Mouse (Mus musculus): Measurements from ENCODE around the gene Mgea5.

The Mgea5 gene

GRCm38 (mm10) chr19:45727231-45727630 lies 56.4 kb downstream of the Mgea5 start:
- no peak for DNase-seq (ENCODE audit: low spot score)

DNA sequence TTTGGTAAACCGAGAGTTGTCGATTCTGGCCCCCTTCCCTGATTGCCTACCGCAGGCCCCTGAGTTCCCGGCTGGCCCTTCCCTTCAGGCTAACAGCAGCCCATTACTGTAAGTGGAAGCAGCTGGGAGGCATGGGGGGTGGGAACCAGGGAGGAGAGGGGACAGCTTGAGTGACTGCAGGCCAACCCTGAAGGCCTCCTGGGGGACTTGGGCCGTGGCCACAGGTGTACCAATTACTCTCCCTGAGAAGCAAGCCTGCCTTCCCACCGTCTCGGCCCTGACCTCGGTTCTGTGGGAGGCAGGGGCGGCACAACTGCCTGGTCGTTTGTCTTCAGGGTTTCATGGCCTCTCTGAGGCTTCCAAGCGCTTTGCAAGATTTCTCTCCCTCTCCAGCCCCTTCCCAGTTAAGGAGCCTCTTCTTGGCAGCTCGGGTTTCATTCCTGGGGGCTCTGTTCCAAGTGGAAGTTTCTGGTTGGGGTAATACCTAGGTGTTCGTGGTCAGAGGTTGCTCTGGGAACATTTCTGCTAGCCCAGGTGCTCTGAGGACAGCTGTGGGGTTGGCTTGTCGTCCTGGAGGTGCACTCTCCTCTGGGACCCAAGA lies 57.9 kb downstream of the Mgea5 start:
- DNase-seq (ENCODE audit: low spot score), result no peak

DNA sequence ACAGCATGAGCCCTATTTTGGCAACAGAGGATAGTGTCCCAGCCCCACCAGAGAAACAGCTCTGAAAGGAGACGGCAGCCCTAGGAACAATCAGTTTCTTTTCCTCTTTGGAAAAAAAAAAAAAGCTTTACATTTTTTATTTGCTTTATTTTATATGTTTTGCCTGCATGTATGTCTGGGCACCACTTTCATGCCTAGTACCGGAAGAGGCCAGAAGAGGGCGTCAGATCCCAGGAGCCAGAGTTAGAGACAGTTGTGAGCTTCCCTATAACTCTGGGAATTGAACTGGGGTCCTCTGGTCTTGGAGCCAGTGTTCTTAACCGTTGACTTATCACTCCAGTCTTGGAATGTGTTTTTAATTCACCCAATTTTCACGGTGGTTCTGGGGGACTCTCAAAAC lies 61.4 kb downstream of the Mgea5 start:
- no peak for DNase-seq (ENCODE audit: low spot score)

- DNase-seq (ENCODE audit: low spot score), result no peak
Measured at GRCm38 (mm10) chr19:45718286-45718685, 65.4 kb downstream of the Mgea5 start.

DNA sequence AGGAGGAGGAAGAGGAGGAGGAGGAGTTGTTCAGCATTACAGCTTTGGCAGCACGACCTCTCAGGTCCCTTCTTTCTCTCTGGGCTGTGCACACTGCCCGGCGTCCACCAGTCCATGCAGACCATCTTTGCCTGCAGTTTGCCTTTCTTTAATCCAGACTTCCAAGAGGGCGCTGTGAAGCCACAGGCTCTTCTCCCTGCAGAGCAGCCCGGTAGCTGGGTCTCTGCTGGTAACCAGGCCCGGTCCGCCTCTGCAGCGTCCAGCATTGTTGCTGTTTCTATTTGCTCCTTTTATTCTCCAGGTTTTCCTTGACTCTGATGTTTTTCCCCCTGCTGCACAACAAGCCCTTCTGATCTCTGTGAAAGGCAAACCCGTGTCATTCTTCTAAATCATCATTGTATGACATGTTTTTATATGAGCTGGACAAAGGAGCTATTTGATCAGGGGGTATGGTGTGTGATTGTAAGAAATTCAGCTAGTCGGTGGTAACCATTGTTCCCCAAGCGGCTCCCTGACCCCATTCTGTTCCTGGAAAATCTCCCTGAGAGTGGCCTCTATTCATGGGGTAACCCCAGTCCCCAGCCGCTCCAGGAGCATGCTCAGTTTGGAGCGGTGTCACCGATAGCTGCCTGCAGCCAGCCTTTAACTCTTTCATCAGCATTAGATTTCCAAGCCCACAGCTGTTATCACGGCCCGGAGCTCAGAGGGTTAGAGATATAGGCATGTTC lies 66.0 kb downstream of the Mgea5 start:
- DNase-seq (ENCODE audit: low spot score), result peak; percentile 29

DNA sequence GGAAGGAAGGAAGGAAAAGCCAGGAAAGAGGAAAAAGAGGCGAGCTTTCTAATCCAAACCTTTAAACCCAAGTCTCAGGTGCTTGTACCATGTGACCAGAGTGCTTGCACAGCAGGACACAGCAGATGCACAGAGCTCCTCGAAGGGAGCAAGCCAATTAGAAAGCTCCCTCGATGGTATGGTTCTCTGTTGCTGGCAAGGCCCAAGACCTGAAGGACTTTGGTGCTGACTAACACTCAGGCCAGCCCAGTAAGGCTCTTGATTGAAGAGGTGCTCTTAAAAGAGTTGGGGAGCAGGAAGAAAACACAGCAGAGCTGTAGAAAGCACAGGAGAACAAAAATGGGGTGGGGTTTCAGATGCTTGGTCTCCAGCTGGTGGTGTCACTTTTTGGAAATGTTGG lies 74.9 kb downstream of the Mgea5 start:
- DNase-seq (ENCODE audit: low spot score), result no peak
